Mouse (Mus musculus) cerebellum, adult 11 months (tissue): ENCODE data around the gene Atg4a.

Experiments
- DNase-seq: peaks from one replicate; pipeline ENCODE4 v3.0.0; 2022

Atg4a gene

DNA sequence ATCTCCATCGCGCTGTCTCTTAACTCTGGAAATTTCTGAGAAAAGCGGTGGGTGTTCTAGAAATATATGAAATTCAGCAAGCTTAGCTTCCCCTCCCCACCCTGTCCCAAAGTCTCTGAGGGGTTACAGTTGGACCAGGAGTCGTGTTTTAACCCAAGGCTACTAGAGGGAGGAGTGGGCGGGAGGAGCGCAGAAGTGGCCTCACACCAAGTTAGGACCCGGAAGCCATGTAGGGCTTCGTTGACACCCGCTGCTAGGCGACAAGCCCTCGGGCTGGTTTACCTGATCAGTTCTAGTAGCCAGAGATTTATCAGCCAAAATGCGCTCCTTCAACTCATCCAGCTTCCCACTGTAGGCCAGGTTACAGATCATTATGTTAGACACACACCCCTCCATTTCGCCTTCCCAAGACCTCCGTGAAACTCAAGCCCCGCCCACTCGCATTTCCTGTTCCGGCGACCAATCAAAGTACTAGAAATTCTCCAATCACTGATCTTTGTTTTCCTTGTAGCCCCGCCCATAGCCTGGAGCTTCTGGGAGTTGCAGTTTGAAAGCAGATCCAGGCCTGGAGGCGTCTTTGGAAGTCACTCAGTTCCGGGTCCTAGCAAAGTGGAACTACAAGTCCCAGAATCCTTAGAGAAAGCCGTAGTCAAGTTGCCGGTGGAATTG, at the start of gene Atg4a, which contains the start of gene Psmd10:
Gene Atg4a (plus strand): TSS at position 636 of the 669 bp plus-strand sequence.
Gene Psmd10 (minus strand): TSS at position 457 of the 669 bp plus-strand sequence.
- peak; percentile 88 for DNase-seq

DNA sequence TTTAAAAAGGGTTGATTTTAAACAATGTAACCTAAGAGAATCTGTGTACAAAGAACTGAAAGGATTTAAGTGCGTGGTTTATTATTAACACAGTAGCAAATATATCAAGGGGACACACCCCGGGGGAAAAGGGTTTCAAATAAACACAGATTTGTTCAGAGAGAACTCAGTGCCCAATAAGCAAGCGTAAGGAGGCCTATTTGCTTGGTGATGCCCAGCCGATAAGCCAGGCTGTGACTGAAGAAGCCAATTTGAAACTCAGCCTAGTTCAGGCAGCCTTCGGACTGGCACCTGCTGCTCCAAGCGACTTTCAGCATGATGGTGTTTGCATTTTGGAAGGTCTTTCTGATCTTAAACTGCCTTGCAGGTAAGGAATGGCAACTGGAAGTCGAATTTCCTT, 49.3 kb upstream of the Atg4a start, which contains the start of gene Vsig1:
Gene Vsig1 (plus strand): TSS at position 249 of the 400 bp plus-strand sequence.
- DNase-seq: no peak

DNA sequence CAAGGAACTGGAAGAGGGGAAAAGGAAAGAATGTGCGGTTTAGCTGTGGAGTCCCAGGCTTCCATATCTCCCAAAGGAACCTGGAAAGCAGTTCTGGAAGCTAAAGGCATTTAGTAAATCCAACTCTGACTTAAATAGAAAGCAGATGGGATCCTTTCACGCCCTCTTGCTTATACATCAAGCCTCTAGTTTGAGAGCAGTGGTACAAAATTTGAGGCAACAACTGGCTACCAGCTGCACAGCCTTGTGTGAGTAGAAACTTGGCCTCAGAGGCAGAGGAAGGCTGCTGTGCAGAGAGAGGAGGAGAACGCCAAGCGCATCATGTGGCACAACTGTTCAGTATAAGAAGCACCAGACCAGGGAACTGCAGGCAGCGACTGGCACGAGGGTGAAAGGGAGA, 35.4 kb upstream of the Atg4a start:
- no peak for DNase-seq

- DNase-seq: no peak
These were observed 24.6 kb upstream of the Atg4a start for GRCm38 (mm10) chrX:140932066-140932465.

DNA sequence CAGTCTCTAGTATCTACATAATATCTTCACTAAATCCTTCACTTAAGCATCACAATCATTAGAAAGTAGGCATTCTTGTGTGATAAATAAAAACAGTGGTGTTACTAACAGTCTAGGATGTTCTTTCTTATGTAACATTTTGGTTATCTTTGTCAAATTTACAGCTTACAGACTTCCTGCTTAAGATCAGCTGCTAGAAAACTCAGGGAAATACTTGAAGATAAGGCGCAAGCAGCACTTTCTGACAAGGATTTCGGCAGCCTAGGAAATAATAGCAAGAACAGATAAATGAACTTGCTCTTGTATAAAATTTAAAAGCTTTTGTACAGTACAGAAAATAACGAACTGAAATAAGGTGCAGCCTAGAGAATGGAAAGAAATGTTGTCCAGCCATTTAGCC, 23.4 kb upstream of the Atg4a start:
- no peak for DNase-seq

- no peak for DNase-seq
These were observed 20.4 kb upstream of the Atg4a start for GRCm38 (mm10) chrX:140936271-140936670.

GRCm38 (mm10) chrX:140953618-140954017, 3.1 kb upstream of the Atg4a start:
- DNase-seq: no peak

DNA sequence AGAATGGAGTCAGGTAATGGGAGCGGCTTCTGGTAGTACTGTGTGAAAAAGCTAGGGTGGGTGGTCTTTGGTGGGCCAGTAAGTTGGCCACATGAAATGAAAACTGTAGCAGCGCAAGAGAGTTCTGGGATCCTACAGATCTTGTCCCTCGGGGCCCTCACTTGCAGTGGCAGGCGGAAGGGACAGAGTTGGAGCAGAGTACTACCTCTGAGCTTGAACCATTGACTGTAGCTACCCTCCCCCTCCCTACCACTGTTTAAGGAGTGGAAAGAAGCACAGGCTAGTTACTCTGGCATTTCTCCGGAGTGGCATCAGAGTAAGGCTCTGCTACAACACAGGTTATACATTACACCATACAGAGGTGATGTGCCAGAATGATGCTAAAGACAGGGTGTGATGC, 252 bp downstream of the Atg4a start:
- DNase-seq: no peak

GRCm38 (mm10) chrX:140978943-140979342, 22.2 kb downstream of the Atg4a start:
- no peak for DNase-seq

DNA sequence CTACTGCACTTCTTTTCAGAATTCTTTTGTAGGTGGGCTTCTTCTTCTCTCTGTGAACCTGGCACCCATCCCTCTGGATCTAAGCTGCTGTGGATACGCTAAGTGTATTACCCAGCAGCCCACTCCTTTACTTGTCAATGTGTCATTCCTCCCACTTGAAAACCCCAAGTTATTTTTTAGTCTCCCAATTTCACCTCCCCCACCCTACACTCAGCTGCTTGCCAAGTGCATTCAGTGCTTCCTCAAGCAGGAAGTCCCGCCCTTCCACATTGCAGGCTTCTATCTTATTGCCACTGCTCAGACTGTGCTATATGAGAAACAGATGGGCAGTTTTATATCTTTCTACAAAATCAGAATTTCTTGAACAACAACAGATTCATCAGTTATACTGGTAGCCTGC, 22.8 kb downstream of the Atg4a start:
- DNase-seq: no peak

DNA sequence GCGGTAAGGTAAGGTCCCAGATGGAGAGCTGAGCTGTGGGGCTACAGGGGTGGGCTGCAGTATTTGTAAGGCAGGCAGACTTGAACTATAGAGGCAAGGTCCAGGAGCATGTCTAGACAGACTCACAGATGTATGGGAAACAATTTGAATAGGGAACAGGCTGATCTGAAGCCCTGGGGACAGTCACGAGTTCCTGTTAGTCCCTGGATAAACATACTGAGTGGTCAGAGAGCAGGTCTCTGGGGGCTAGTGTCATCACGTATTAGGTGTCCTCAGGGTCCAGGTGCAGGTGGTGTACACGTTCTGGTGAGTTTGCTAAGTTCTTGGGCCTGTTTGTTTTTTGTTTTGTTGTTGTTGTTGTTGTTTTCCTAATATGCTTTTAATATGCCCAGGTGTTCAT, 23.5 kb downstream of the Atg4a start:
- DNase-seq: no peak

DNA sequence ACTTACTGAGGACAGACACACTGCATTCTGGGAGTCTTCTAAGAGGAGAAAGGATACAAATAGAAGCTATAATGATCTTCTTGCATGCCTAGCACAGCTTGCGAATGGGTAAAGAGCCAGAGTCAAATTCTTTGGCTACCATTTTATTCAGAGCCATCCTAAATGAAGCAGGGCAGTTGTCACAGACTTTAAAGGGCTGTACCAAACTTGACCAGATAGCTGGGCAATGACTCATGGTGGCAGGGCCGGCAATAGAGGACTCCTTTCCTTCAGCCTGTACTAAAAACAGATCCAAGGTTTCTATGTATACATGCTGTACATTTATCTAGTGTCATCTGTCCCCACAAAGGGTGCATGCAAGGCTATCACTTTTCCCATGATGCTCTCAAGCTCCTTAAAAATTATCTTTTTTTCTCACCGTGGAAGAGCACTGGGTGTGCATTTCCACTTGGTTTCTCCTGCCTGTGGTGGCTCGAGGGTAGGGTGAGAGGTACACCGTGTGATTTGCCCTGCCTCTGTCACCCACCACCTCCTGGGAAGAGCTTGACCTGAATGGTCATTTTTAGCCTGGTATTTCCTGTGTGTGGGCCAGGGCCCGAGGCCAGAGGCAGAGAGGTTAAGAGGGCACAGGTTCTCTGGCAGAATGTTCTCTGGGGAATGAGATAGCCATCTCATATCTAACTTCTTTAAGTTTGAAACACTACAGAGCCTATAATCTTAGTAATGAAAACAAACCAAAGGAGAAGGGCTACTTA, 26.7 kb downstream of the Atg4a start:
- DNase-seq: no peak

- no peak for DNase-seq
These were observed 28.1 kb downstream of the Atg4a start for GRCm38 (mm10) chrX:140984795-140985194.

- no peak for DNase-seq
These were observed 28.5 kb downstream of the Atg4a start for GRCm38 (mm10) chrX:140985256-140985655.

DNA sequence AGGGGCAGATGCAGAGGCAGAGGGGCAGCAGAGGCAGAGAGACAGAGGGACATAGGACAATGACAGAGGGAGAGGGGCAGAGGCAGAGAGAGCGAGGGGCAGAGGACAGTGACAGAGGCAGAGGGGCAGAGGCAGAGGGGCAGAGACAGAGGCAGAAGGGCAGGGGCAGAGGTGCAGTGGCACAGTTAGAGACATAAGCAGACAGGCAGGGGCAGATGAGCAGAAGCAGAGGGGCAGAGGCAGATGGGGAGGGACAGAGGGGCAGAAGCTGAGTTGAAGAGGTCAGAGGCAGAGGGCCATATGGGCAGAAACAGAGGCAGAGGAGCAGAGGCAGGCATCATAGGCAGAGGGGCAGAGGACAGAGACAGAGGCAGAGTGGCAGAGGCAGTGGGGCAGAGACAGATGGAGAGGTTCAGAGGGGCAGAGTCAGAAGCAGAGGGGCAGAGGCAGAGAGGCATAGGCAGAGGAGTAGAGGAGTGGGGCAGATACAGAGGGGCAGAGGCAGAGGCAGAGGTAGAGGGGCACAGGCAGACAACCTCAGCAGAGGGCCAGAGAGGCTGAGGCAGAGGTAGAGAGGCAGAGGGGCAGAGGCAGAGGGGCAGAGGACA, 40.3 kb downstream of the Atg4a start:
- no peak for DNase-seq

GRCm38 (mm10) chrX:140997912-140998545, 41.3 kb downstream of the Atg4a start:
- DNase-seq: no peak

GRCm38 (mm10) chrX:140998885-140999284, 42.2 kb downstream of the Atg4a start:
- DNase-seq: no peak

- no peak for DNase-seq
These were observed 193.0 kb downstream of the Atg4a start for GRCm38 (mm10) chrX:141149705-141150104.

DNA sequence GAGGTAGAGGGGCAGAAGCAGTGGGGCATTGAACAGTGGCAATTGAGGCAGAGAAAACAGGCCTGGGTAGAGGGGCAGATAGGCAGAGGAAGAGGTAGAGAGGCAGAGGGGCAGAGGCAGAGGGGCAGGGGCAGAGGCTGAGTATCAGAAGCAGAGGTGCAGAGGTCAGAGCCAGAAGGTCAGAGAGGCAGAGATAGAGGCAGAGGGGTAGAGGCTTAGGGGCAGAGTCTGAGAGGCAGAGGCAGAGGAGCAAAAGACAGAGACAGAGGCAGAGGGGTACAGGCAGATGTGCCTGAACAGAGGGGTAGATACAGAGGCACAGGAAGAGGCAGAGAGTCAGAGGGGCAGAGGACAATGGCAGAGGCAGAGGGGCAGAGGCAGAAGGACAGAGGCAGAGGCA, 193.6 kb downstream of the Atg4a start:
- DNase-seq: no peak

DNA sequence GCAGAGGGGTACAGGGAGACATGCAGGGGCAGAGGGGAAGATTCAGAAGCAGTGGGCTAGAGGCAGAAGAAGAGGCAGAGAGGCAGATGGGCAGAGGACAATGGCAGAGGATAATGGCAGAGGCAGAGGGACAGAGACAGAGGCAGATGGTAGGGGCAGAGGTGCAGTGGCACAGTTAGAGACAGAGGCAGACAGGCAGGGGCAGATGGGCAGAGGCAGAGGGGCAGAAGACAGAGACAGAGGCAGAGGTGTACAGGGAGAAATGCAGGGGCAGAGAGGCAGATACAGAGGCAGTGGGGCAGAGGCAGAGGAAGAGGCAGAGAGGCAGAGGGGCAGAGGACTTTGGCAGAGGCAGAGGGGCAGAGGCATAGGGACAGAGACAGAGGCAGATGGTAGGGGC, 194.5 kb downstream of the Atg4a start:
- no peak for DNase-seq

DNA sequence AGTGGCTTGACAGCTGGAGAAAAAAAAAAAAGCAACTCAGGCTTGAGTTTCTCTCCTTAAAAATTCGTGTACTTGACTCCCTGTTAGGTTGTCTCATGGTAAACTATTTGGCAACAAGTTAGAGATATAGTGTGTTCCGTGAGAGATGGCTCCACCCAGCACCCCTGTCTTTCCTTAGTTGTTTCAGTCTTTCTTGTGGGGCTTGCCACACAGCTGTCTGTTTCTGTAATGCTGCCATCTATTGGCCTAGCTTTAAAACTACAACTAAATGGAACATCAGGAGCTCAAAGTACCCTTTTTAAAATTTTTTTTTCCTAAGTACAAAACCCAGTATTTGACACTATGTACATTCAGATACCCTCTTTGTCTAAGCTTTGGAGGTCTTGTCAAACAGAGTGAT, 200.0 kb downstream of the Atg4a start:
- no peak for DNase-seq

DNA sequence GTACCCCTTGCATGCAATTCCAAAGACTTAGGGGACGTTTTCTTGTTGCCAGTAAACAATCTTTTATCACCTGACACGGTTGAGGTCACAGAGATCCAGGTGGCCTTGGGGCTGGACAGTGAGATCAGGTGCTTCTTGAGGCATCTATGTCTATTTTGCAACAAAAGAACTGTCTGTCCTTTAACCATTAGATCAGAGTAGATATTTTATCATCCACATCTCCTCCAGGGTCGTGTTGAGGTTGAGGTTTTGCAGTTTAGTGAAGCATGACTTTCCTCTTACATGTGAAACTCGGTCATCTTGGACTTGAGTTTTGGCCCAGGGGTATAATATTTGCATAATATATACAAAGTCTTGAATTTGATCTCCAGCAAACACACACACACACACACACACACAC, 200.9 kb downstream of the Atg4a start:
- DNase-seq: no peak

DNA sequence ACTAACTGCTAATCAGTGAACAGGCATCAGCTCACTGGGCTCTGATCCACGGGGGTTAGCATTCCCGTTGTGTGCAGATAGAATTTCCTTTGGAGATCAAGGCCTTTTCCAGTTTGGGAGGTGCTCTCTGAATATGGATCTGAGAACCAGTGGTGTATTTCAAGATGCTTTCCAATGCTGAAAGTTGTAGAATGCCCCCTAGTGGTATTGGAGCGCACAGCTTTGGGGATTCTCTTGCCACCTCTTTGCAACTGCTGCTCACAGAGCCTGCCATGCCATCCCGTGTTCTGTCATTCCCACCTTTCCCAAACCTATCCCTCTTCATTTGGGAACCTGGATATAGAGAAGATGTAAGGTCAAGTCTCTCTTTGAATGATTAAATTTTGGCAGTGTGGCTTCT, 201.5 kb downstream of the Atg4a start:
- no peak for DNase-seq

- no peak for DNase-seq
These were observed 203.7 kb downstream of the Atg4a start for GRCm38 (mm10) chrX:141160371-141160770.
